In genomic region chr12:89822141-89822540, GRCm38 (mm10) we compare ENCODE assay signal across 16 mouse cellular contexts.
"Had no signal": no experiment of that assay in that cellular context is flagged by ENCODE, and none has a peak within 500 bp of the region (broad histone marks: within the 10 kb centered on the region; RNA-seq: fewer than 3 reads in every experiment).

No protein-coding gene starts in this region.

- H3K27me3 ChIP-seq: liver, embryonic 15.5 days had no signal

- H3K36me3 ChIP-seq: limb, embryonic 10.5 days; liver, embryonic 15.5 days; midbrain, embryonic 10.5 days had no signal

- H3K4me1 ChIP-seq: liver, embryonic 15.5 days had no signal

- H3K4me2 ChIP-seq: liver, embryonic 11.5 days; liver, embryonic 15.5 days had no signal

- H3K9me3 ChIP-seq: limb, embryonic 10.5 days; liver, embryonic 15.5 days; midbrain, embryonic 10.5 days had no signal

- ATAC-seq: intestine, postnatal 0 days; lung, postnatal 0 days had no signal

- H3K27ac ChIP-seq: left cerebral cortex, adult 2 months; limb, embryonic 10.5 days; liver, embryonic 15.5 days; midbrain, embryonic 10.5 days had no signal

- H3K9ac ChIP-seq: liver, embryonic 15.5 days had no signal

- H3K4me3 ChIP-seq: left cerebral cortex, adult 2 months; limb, embryonic 10.5 days; liver, embryonic 15.5 days; midbrain, embryonic 10.5 days; myocyte had no signal

- DNase-seq: kidney, adult 9 months; kidney, postnatal 10 days; lung, adult 2 months; lung, postnatal 36 days; right cerebral cortex, postnatal 4 days; spleen, adult 18-20 months; thymus, adult 18-20 months; thymus, postnatal 14 days had no signal
